Mouse (Mus musculus) embryonic facial prominence, embryonic 15.5 days (tissue): Measurements from ENCODE around the gene Tcerg1l. TPM values are rescaled to one million over a fixed set of nuclear protein-coding genes. Genes with fewer than 3 reads are reported as not detected.

Source experiments
- ATAC-seq: fragments of 200-750 bp; cut with Nextera tagmentation; 2 replicates; pipeline ENCODE4 v1.8.0; 2017; ENCODE audit warnings: low read depth, moderate TSS enrichment; ENCODE audit not compliant: insufficient number of reproducible peaks, low FRiP score, low TSS enrichment
- H3K27ac ChIP-seq: fragments of 300-500 bp; sonication (generic); replicated peaks from 2 replicates; pipeline ENCODE4 v1.5.1; 2015; ENCODE audit warnings: mild to moderate bottlenecking, inconsistent platforms
- H3K27me3 ChIP-seq: fragments of 300-500 bp; sonication (generic); 2 replicates; pipeline ENCODE4 v1.6.1; 2015; ENCODE audit warnings: inconsistent platforms
- H3K36me3 ChIP-seq: fragments of 300-500 bp; sonication (generic); 2 replicates; pipeline ENCODE4 v1.6.1; 2015; ENCODE audit warnings: mild to moderate bottlenecking, inconsistent platforms
- H3K4me1 ChIP-seq: fragments of 300-500 bp; sonication (generic); 2 replicates; pipeline ENCODE4 v1.6.1; 2015; ENCODE audit warnings: inconsistent platforms
- H3K4me2 ChIP-seq: fragments of 300-500 bp; sonication (generic); replicated peaks from 2 replicates; pipeline ENCODE4 v1.6.1; 2015; ENCODE audit warnings: mild to moderate bottlenecking, inconsistent platforms
- H3K4me3 ChIP-seq: fragments of 300-500 bp; sonication (generic); replicated peaks from 2 replicates; pipeline ENCODE4 v1.5.1; 2015; ENCODE audit warnings: mild to moderate bottlenecking, inconsistent platforms
- H3K9ac ChIP-seq: fragments of 300-500 bp; sonication (generic); 2 replicates; pipeline ENCODE4 v1.6.1; 2015; ENCODE audit warnings: inconsistent platforms
- H3K9me3 ChIP-seq: fragments of 300-500 bp; sonication (generic); replicated peaks from 2 replicates; pipeline ENCODE4 v1.6.1; 2016; ENCODE audit warnings: inconsistent platforms
- WGBS: fragments of 180-500 bp; shearing (Covaris S2); methylation state at CpG from one replicate; pipeline ENCODE4 v1.1.7; 2015; 5-methylcytosine and 5-hydroxymethylcytosine counted together
- polyA plus RNA-seq: library from polyadenylated mRNA; unstranded; fragments of >200 nt; fragmentation: Nextera tagmentation; extraction: Ambion mirVana; gene quantifications from 2 replicates; pipeline ENCODE4 v1.2.1, GENCODE M21; 2015

Gene Tcerg1l
- polyA plus RNA-seq, 1 experiment from 2014 or later = 0.88 TPM

DNA sequence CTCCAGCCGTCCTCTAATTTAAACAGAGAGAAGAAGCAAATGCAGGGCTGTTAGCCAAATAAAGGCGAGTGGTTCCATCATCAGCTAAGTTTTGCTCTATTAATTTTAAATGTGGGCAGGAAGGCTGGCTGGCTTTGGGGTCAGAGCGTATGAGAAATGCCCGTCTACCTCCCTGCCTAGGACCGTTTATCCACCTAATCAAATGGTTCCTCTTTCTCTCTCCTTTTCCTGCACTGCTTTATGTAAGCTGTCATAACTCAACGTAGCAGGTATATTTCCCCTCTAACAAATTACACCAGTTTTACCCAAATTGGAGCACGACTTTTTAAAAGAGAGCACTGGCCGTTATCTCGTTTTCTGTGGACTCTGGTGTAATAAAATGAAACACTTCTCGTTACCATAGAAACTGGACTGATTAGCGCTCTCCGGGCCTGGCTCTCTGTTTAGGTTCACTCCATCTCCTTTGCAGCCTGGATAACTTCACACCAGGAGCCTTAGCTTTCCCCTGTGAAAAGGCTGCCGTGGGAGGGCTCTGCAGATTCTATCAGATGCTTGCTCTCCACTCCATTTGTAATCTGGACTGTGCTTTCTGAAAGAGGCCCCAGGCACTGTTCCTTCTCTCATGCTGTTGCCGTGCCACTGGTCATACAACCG, 182.2 kb downstream of the Tcerg1l start:
- no peak overlapping the region for H3K4me2 ChIP-seq
- no peaks in the 10 kb centered on the region for H3K4me1 ChIP-seq
- 67% methylated on average over 15 of the region's 15 CpGs for WGBS
- ATAC-seq = no peak
- no peaks in the 10 kb centered on the region for H3K9me3 ChIP-seq
- no peaks in the 10 kb centered on the region for H3K27me3 ChIP-seq
- no peaks in the 10 kb centered on the region for H3K36me3 ChIP-seq
- H3K9ac ChIP-seq = no peak overlapping the region
- H3K27ac ChIP-seq = no peak overlapping the region
- H3K4me3 ChIP-seq = no peak overlapping the region

DNA sequence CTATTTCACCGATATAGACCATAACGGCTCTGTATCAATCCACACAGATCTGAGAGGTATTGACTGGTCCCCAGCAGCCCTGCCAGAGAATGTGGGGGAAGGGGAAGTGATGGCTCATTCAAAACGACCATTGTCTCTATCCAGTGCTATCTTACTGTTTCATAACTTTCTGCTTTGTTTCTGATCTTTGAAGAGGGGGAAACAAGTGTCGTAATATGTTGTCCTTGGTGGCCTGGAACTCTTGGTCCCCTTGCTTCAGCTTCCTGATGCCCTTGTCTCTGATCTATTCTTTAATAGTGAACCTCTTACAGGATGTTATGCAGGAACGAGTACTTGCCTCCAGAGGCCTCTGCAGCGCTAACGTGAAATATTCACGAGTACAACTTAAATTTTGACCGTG, 182.8 kb downstream of the Tcerg1l start:
- no peak for ATAC-seq
- no peak overlapping the region for H3K27ac ChIP-seq
- H3K27me3 ChIP-seq = no peaks in the 10 kb centered on the region
- H3K4me2 ChIP-seq = no peak overlapping the region
- no peaks in the 10 kb centered on the region for H3K36me3 ChIP-seq
- no peak overlapping the region for H3K9ac ChIP-seq
- H3K4me3 ChIP-seq = no peak overlapping the region
- H3K4me1 ChIP-seq = no peaks in the 10 kb centered on the region
- no peaks in the 10 kb centered on the region for H3K9me3 ChIP-seq
- 71% methylated on average over 9 of the region's 9 CpGs for WGBS

DNA sequence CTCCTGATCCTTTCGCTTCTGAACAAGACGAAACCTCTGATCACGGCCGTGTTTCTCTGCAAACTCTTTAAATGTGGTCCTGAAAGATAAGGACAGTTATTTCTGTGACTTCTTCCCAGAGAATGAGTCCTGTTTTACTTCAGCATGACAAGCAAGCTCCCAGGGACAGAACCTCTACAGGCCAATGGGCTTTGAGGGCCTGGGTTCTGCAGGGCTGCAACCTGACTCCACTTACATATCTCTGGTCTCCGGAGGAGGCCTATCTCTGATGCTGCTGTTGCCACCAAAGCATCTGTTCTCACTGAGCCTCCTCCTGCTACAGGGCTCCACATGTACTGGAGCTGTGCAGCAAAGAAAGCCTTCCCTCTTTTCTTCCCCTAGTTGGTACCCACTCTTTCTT, 187.8 kb downstream of the Tcerg1l start:
- no peaks in the 10 kb centered on the region for H3K27me3 ChIP-seq
- no peak overlapping the region for H3K27ac ChIP-seq
- no peaks in the 10 kb centered on the region for H3K9me3 ChIP-seq
- H3K36me3 ChIP-seq = no peaks in the 10 kb centered on the region
- H3K4me1 ChIP-seq = no peaks in the 10 kb centered on the region
- WGBS = 56% methylated on average over 5 of the region's 5 CpGs
- H3K4me2 ChIP-seq = no peak overlapping the region
- no peak overlapping the region for H3K4me3 ChIP-seq
- ATAC-seq = no peak
- H3K9ac ChIP-seq = no peak overlapping the region

- ATAC-seq = no peak
- H3K36me3 ChIP-seq = no peaks in the 10 kb centered on the region
- H3K27ac ChIP-seq = no peak overlapping the region
- no peak overlapping the region for H3K4me3 ChIP-seq
- no peaks in the 10 kb centered on the region for H3K4me1 ChIP-seq
- no peak overlapping the region for H3K9ac ChIP-seq
- H3K9me3 ChIP-seq = no peaks in the 10 kb centered on the region
- 93% methylated on average over 2 of the region's 2 CpGs for WGBS
- no peaks in the 10 kb centered on the region; the same call in 1 of the 2 replicates for H3K27me3 ChIP-seq
- H3K4me2 ChIP-seq = no peak overlapping the region
These were observed 192.4 kb downstream of the Tcerg1l start for GRCm38 (mm10) chr7:138205124-138205523.

GRCm38 (mm10) chr7:138202162-138202832, 195.2 kb downstream of the Tcerg1l start:
- no peak overlapping the region for H3K4me2 ChIP-seq
- WGBS = 59% methylated on average over 15 of the region's 15 CpGs
- no peak for ATAC-seq
- H3K4me3 ChIP-seq = no peak overlapping the region
- H3K4me1 ChIP-seq = no peaks in the 10 kb centered on the region
- no peaks in the 10 kb centered on the region; the same call in 1 of the 2 replicates for H3K27me3 ChIP-seq
- H3K9me3 ChIP-seq = no peaks in the 10 kb centered on the region
- H3K9ac ChIP-seq = no peak overlapping the region
- H3K27ac ChIP-seq = no peak overlapping the region
- H3K36me3 ChIP-seq = no peaks in the 10 kb centered on the region

DNA sequence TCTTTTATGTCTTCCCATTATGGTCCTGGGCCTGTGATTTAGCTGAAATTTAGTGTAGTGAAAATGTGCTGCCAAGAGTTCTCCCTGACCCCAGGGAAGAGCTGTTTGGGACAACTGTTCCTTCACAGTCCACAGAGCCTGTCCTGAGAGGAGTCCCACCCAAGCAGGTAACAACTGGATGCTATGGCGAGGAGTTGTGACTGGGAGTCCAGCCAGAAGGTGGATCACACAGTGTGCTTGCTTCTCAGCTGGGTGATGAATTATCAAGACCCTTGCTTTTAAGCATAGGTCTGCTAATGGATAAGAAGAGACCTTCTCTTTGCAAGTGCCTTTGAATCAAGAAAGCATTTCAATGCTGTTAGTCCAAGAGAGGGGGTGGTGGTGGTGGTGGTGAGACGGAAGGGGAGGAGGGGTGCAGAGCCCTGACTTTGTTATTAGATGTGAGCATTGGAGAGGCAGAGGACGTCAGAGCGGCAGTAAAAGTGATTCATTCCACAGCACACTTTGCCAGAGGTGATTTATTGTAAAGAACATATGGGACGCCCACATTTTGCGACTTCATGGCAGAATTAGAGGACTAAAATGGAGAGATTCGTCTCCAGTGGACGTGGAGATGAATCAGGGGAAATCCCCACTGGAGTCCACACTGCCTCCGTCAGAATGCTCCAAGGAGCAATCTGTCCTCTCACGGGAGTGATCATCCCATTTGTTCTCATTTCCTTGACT, 198.0 kb downstream of the Tcerg1l start:
- Histone ChIP-seq H3K27me3 (no peaks in the 10 kb centered on the region; the same call in 1 of the 2 replicates), H3K36me3 (no peaks in the 10 kb centered on the region), H3K4me2 (no peak overlapping the region), H3K27ac (no peak overlapping the region), H3K4me3 (no peak overlapping the region), H3K9ac (no peak overlapping the region), H3K9me3 (no peaks in the 10 kb centered on the region), H3K4me1 (no peaks in the 10 kb centered on the region)
- ATAC-seq = no peak
- 67% methylated on average over 10 of the region's 10 CpGs for WGBS

GRCm38 (mm10) chr7:138196139-138196538, 201.4 kb downstream of the Tcerg1l start:
- H3K9ac ChIP-seq = no peak overlapping the region
- no peaks in the 10 kb centered on the region for H3K36me3 ChIP-seq
- H3K27me3 ChIP-seq = no peaks in the 10 kb centered on the region; the same call in 1 of the 2 replicates
- no peak overlapping the region for H3K27ac ChIP-seq
- H3K4me3 ChIP-seq = no peak overlapping the region
- ATAC-seq = no peak
- no peak overlapping the region for H3K4me2 ChIP-seq
- no peaks in the 10 kb centered on the region for H3K9me3 ChIP-seq
- H3K4me1 ChIP-seq = no peaks in the 10 kb centered on the region
- 72% methylated on average over 2 of the region's 2 CpGs for WGBS

DNA sequence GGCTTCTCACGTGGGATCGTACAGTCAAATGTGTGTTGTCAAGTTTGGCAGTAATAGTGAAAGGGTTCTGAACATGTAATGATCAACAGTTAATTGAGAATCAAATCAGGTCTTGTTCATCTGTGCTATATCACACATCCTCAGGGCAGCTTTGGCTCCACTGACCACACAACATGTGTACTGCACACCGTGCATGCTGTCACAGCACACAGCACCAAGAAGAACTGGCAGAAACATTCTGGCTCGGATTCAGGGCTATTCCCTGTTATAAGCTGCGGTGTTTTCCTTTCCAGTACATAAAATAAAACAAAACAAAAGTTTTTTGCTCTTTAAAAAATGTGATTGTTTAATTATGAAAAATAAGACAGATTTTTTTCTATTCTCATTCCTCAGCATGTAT, 213.3 kb downstream of the Tcerg1l start:
- ATAC-seq = no peak
- no peaks in the 10 kb centered on the region for H3K4me1 ChIP-seq
- H3K4me3 ChIP-seq = no peak overlapping the region
- no peak overlapping the region for H3K9ac ChIP-seq
- no peak overlapping the region for H3K4me2 ChIP-seq
- no peaks in the 10 kb centered on the region for H3K27me3 ChIP-seq
- WGBS = 79% methylated on average over 5 of the region's 5 CpGs
- H3K36me3 ChIP-seq = no peaks in the 10 kb centered on the region
- no peak overlapping the region for H3K27ac ChIP-seq
- H3K9me3 ChIP-seq = no peaks in the 10 kb centered on the region

DNA sequence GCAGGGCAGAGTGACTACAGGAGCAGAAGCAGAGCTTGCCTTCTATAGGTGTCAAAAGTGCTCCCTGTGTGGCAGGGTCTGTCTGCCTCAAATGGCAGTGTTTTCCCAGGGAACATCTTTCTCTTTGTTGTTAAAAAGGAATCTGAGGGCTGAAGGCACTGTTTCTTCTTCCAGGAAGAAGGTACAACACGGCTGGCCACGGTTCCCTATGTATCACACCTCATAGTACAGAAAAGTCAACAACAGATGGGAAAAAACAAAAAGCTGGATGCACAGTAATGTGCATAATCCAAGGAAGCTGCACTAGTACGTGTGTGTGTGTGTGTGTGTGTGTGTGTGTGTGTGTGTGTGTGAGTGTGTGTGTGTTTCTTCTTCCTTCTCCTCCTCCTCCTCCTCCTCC, 215.3 kb downstream of the Tcerg1l start:
- no peak for ATAC-seq
- no peaks in the 10 kb centered on the region for H3K4me1 ChIP-seq
- H3K27me3 ChIP-seq = no peaks in the 10 kb centered on the region
- 63% methylated on average over 3 of the region's 3 CpGs for WGBS
- no peak overlapping the region for H3K4me2 ChIP-seq
- H3K9ac ChIP-seq = no peak overlapping the region
- no peaks in the 10 kb centered on the region for H3K36me3 ChIP-seq
- no peak overlapping the region for H3K27ac ChIP-seq
- no peaks in the 10 kb centered on the region for H3K9me3 ChIP-seq
- no peak overlapping the region for H3K4me3 ChIP-seq

- ATAC-seq = no peak
- Histone ChIP-seq H3K4me3 (no peak overlapping the region), H3K4me1 (no peaks in the 10 kb centered on the region), H3K4me2 (no peak overlapping the region), H3K9ac (no peak overlapping the region), H3K27me3 (no peaks in the 10 kb centered on the region), H3K27ac (no peak overlapping the region), H3K36me3 (no peaks in the 10 kb centered on the region), H3K9me3 (no peaks in the 10 kb centered on the region)
- WGBS = 69% methylated on average over 2 of the region's 2 CpGs
These were observed 218.9 kb downstream of the Tcerg1l start for GRCm38 (mm10) chr7:138178617-138179016.

DNA sequence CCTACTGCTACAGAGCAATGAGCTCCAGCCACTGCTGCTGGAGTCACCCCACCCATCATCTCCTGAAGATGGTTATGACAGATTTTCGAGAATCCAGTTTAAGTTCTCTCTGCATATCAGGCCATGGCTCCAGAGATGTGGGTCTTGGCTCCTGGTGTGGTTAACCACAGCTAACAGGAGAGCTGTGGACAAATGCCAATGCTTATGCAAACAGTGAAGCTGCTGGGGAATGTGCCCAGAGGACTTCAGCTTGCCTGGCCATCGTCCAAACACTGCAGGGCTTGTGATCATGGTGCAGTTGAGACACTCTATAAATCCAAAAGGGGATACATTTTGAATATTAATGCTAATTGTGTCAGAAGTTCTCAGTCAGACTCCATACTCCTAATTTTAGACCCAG, 221.5 kb downstream of the Tcerg1l start:
- 39% methylated on average over 2 of the region's 2 CpGs for WGBS
- no peak for ATAC-seq
- Histone ChIP-seq H3K4me2 (no peak overlapping the region), H3K36me3 (no peaks in the 10 kb centered on the region), H3K4me1 (no peaks in the 10 kb centered on the region), H3K27me3 (no peaks in the 10 kb centered on the region), H3K9ac (no peak overlapping the region), H3K4me3 (no peak overlapping the region), H3K27ac (no peak overlapping the region), H3K9me3 (no peaks in the 10 kb centered on the region)
